Mouse (Mus musculus): ENCODE measurements around the gene Psmg1. TPM values are rescaled to one million over a fixed set of nuclear protein-coding genes. Genes with fewer than 3 reads are reported as not detected.
"Not testable (repeated sequence)": the region's sequence is repeated elsewhere in the genome, so short reads cannot be mapped to it uniquely, and the experiment has no call there.

Psmg1 gene
- polyA plus RNA-seq, 1 experiment from 2014 or later: 75.8 TPM

DNA sequence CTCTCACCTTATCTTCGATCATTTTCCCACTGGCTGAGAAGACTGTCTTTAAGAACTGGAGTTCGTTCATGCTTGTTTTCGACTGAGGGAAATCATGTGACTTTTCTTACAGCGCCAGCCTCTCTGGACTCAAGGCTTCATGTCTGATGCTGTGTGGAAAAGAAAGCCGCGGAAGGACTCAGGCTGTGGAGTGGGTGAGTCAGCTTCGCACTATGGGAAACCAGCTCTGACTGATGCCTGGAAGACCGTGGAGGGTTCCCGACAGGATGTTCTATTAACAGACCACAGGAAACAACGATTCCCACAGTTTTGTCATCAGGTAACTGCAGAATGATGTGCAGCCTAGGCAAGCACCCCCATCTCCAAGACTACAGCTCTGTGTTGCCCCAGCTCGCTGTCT lies 23.3 kb downstream of the Psmg1 start:
- no peaks in the 10 kb centered on the region for H3K36me3 ChIP-seq (ENCODE audit: control insufficient read depth, insufficient read depth)
- no peaks in the 10 kb centered on the region for H3K4me1 ChIP-seq (ENCODE audit: control insufficient read depth, insufficient read depth, low read length)
- no peak overlapping the region for H3K9ac ChIP-seq (ENCODE audit: low read length)
- no peak overlapping the region for H3K4me3 ChIP-seq (ENCODE audit: low read length)
- H3K4me2 ChIP-seq (ENCODE audit: low read depth, low read length): no peak overlapping the region
- no peaks in the 10 kb centered on the region for H3K27me3 ChIP-seq (ENCODE audit: control insufficient read depth, insufficient read depth, low read length)
- no peaks in the 10 kb centered on the region for H3K9me3 ChIP-seq (replicated peaks; ENCODE audit: control insufficient read depth, low read length)
- 59% methylated on average over 11 of the region's 11 CpGs for WGBS
- no peak overlapping the region for H3K27ac ChIP-seq (ENCODE audit: low read length)
- no peak for ATAC-seq (replicated peaks; ENCODE audit: extremely low read depth, insufficient read depth, low FRiP score)

DNA sequence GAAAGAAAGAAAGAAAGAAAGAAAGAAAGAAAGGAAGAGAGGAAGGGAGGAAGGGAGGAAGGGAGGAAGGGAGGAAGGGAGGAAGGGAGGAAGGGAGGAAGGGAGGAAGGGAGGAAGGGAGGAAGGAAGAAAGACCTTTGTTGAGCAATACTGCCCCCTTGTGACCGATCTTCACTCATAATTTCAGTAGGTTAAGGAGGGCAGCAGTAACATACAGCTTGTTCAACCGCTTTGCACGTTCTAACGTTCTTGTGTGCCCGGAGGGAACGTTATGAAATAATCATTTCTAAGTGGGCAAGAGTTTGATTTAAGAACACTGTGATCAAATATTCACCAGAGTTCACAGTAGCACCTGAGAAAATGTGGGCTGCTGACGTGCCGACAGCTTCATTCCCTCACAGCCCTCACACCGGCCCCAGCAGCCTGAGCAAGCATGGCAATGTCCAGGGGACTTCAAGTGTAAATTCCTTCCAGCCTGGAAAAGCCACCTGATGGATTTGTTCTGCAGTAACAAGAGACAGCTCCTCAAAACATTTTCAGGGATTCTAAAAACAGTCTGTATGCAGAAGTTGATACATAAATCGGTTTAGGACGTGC lies 26.2 kb downstream of the Psmg1 start:
- 29% methylated on average over 11 of the region's 11 CpGs for WGBS
- H3K27ac ChIP-seq (ENCODE audit: low read length): no peak overlapping the region
- H3K9ac ChIP-seq (ENCODE audit: low read length): no peak overlapping the region

DNA sequence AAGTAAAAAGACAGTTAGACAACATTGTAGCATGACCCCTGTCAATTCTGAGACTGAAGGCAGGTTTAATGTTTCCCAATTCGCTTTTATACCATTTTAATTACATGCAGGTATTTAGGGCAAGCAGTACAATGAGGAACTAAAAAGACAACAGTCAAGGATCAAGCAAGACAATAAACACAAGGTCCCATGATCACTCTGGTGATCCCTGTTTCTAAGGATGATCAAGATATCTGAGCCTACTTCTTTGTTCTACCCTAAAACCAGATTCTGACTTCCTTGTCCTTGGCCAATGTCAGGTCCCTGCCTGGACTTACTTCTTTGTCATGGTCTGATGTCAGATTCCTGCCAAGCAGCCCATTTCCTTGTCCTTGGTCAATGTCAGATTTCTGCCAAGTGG lies 29.3 kb downstream of the Psmg1 start:
- not testable (repeated sequence) for H3K4me1 ChIP-seq (ENCODE audit: control insufficient read depth, insufficient read depth, low read length); ATAC-seq (replicated peaks; ENCODE audit: extremely low read depth, insufficient read depth, low FRiP score); H3K9ac ChIP-seq (ENCODE audit: low read length); H3K4me3 ChIP-seq (ENCODE audit: low read length); H3K27ac ChIP-seq (ENCODE audit: low read length); H3K36me3 ChIP-seq (ENCODE audit: control insufficient read depth, insufficient read depth); H3K9me3 ChIP-seq (replicated peaks; ENCODE audit: control insufficient read depth, low read length); H3K4me2 ChIP-seq (ENCODE audit: low read depth, low read length); H3K27me3 ChIP-seq (ENCODE audit: control insufficient read depth, insufficient read depth, low read length)
- 77% methylated on average over 1 of the region's 1 CpGs for WGBS

More for the DNA sequence above, 26.2 kb downstream of the Psmg1 start:
- H3K9me3 ChIP-seq (replicated peaks; ENCODE audit: control insufficient read depth, low read length): no peaks in the 10 kb centered on the region
- H3K4me3 ChIP-seq (ENCODE audit: low read length): no peak overlapping the region
- peak overlapping the region; percentile 50; the same call in 1 of the 2 replicates for H3K4me2 ChIP-seq (ENCODE audit: low read depth, low read length)
- no peaks in the 10 kb centered on the region for H3K27me3 ChIP-seq (ENCODE audit: control insufficient read depth, insufficient read depth, low read length)
- ATAC-seq (replicated peaks; ENCODE audit: extremely low read depth, insufficient read depth, low FRiP score): no peak
- H3K4me1 ChIP-seq (ENCODE audit: control insufficient read depth, insufficient read depth, low read length): no peaks in the 10 kb centered on the region
- H3K36me3 ChIP-seq (ENCODE audit: control insufficient read depth, insufficient read depth): no peaks in the 10 kb centered on the region

DNA sequence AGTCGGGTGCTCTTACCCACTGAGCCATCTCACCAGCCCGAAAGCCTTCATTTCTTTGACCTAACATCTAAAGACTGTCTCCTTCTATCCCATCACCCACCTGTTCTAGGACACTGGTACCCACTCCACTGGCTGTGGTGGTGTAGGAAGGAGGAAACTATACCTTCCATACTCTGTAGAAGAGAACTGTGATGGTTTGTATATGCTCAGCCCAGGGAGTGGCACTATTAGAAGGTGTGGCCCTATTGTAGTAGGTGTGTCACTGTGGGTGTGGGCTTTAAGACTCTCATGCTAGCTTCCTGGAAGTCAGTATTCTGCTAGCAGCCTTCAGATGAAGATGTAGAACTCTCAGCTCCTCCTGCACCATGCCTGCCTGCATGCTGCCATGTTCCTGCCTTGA lies 30.1 kb downstream of the Psmg1 start:
- not testable (repeated sequence) for H3K9me3 ChIP-seq (replicated peaks; ENCODE audit: control insufficient read depth, low read length); H3K27ac ChIP-seq (ENCODE audit: low read length); H3K4me2 ChIP-seq (ENCODE audit: low read depth, low read length); H3K9ac ChIP-seq (ENCODE audit: low read length); ATAC-seq (replicated peaks; ENCODE audit: extremely low read depth, insufficient read depth, low FRiP score); H3K36me3 ChIP-seq (ENCODE audit: control insufficient read depth, insufficient read depth); H3K4me3 ChIP-seq (ENCODE audit: low read length); H3K27me3 ChIP-seq (ENCODE audit: control insufficient read depth, insufficient read depth, low read length); H3K4me1 ChIP-seq (ENCODE audit: control insufficient read depth, insufficient read depth, low read length)
- 80% methylated on average over 2 of the region's 2 CpGs for WGBS

DNA sequence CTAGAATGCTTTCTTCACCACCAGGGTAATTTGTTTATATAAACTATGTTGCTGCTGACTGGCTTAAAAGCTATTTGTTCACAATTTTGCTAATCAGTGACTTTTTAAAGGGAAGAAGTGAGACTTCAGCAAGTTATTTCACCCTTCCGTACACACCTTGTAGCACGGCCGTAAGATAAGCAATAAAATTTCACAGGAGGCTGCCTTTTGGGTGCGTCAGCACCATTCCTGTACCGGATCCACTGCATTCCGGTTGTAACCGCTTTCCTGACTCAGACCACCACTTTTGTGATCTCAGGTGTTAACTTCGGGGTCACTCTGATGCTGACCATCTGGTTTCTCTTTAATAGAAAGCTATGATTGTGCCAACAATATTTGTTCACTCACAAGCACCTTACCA lies 32.7 kb downstream of the Psmg1 start:
- no peaks in the 10 kb centered on the region for H3K9me3 ChIP-seq (replicated peaks; ENCODE audit: control insufficient read depth, low read length)
- no peak overlapping the region for H3K9ac ChIP-seq (ENCODE audit: low read length)
- H3K36me3 ChIP-seq (ENCODE audit: control insufficient read depth, insufficient read depth): no peaks in the 10 kb centered on the region
- no peaks in the 10 kb centered on the region for H3K27me3 ChIP-seq (ENCODE audit: control insufficient read depth, insufficient read depth, low read length)
- H3K4me1 ChIP-seq (ENCODE audit: control insufficient read depth, insufficient read depth, low read length): no peaks in the 10 kb centered on the region
- no peak for ATAC-seq (replicated peaks; ENCODE audit: extremely low read depth, insufficient read depth, low FRiP score)
- H3K4me2 ChIP-seq (ENCODE audit: low read depth, low read length): no peak overlapping the region
- WGBS: 79% methylated on average over 8 of the region's 8 CpGs
- H3K4me3 ChIP-seq (ENCODE audit: low read length): no peak overlapping the region
- H3K27ac ChIP-seq (ENCODE audit: low read length): no peak overlapping the region

DNA sequence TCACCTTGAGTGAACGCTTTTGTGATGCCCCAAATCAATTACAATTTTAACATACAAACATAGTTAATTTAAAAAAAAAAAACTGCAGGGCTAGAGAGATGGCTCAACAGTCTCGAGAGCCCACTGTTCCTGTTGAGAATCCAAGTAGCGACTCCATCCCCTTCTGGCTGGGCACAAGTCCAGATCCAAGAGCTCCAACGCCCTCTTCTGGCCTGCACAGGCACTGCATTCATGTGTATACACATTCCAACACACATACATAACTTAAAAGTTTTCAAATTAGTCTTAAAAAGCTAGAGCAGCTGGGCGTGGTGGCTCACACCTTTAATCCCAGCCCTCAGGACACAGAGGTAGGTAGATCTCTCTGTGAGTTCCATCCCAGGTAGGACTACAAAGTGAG lies 34.1 kb downstream of the Psmg1 start:
- no peaks in the 10 kb centered on the region for H3K27me3 ChIP-seq (ENCODE audit: control insufficient read depth, insufficient read depth, low read length)
- no peaks in the 10 kb centered on the region for H3K9me3 ChIP-seq (replicated peaks; ENCODE audit: control insufficient read depth, low read length)
- no peak for ATAC-seq (replicated peaks; ENCODE audit: extremely low read depth, insufficient read depth, low FRiP score)
- H3K27ac ChIP-seq (ENCODE audit: low read length): no peak overlapping the region
- no peaks in the 10 kb centered on the region for H3K36me3 ChIP-seq (ENCODE audit: control insufficient read depth, insufficient read depth)
- no peaks in the 10 kb centered on the region for H3K4me1 ChIP-seq (ENCODE audit: control insufficient read depth, insufficient read depth, low read length)
- no peak overlapping the region for H3K9ac ChIP-seq (ENCODE audit: low read length)
- no peak overlapping the region for H3K4me2 ChIP-seq (ENCODE audit: low read depth, low read length)
- no peak overlapping the region for H3K4me3 ChIP-seq (ENCODE audit: low read length)
- 58% methylated on average over 5 of the region's 5 CpGs for WGBS

DNA sequence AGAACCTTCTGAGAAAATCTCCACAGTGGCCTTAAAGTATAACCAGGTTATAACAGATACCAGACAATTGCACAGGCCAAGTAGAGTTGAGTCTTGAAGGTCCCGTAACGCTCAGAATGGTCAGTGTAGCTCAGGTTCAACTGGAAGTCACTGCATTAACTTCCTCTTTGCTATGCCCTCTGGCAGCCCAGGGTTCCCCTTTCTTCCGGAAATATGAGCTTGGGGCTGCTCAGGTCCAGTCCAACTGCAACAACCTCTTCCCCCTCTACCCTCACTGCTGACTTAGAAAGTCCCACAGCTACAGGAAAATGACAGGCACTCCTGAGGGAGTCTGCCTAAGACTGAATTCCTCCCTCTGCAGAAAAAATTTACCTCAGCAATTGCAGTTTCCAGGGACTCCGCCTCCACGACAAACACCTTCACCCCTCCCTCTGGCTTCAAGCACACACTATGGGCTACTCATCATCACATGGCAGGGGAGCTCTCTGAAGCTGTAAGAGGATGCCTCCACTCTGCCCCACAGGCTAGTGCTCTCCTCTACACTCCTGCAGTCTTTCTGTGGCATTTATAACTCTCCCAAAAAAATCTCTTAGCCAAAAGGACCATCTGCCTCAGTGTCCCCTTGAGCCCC lies 34.9 kb downstream of the Psmg1 start:
- Histone ChIP-seq H3K27me3 (ENCODE audit: control insufficient read depth, insufficient read depth, low read length) (no peaks in the 10 kb centered on the region), H3K36me3 (ENCODE audit: control insufficient read depth, insufficient read depth) (no peaks in the 10 kb centered on the region)
- ATAC-seq (replicated peaks; ENCODE audit: extremely low read depth, insufficient read depth, low FRiP score): no peak

DNA sequence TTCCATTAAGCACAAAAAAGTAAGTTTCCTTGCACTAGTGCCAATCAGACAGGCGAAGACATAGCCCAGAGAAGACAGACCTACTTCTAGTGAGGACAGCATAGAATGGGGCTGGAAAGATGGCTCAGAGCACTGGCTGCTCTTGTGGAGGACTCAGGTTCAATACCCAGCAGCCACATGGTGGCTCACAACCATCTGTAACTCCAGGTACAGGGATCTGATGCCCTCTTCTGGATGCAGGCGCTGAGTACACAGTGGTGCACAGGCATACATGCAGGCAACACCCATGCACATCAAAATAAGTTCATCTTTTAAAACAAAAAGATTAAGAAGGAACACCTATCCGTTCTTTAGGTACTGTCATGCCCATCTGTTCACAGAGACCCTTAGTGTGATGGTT lies 36.4 kb downstream of the Psmg1 start:
- ATAC-seq (replicated peaks; ENCODE audit: extremely low read depth, insufficient read depth, low FRiP score): no peak
- WGBS: 78% methylated on average over 3 of the region's 3 CpGs
- H3K36me3 ChIP-seq (ENCODE audit: control insufficient read depth, insufficient read depth): no peaks in the 10 kb centered on the region
- no peak overlapping the region for H3K9ac ChIP-seq (ENCODE audit: low read length)
- H3K27ac ChIP-seq (ENCODE audit: low read length): no peak overlapping the region
- H3K4me3 ChIP-seq (ENCODE audit: low read length): no peak overlapping the region
- no peaks in the 10 kb centered on the region for H3K4me1 ChIP-seq (ENCODE audit: control insufficient read depth, insufficient read depth, low read length)
- H3K27me3 ChIP-seq (ENCODE audit: control insufficient read depth, insufficient read depth, low read length): no peaks in the 10 kb centered on the region
- H3K4me2 ChIP-seq (ENCODE audit: low read depth, low read length): no peak overlapping the region
- no peaks in the 10 kb centered on the region for H3K9me3 ChIP-seq (replicated peaks; ENCODE audit: control insufficient read depth, low read length)

More for the DNA sequence above, 34.9 kb downstream of the Psmg1 start:
- no peak overlapping the region for H3K4me2 ChIP-seq (ENCODE audit: low read depth, low read length)
- H3K4me3 ChIP-seq (ENCODE audit: low read length): no peak overlapping the region
- no peaks in the 10 kb centered on the region for H3K9me3 ChIP-seq (replicated peaks; ENCODE audit: control insufficient read depth, low read length)
- H3K9ac ChIP-seq (ENCODE audit: low read length): no peak overlapping the region
- 76% methylated on average over 5 of the region's 5 CpGs for WGBS
- H3K27ac ChIP-seq (ENCODE audit: low read length): no peak overlapping the region
- no peaks in the 10 kb centered on the region for H3K4me1 ChIP-seq (ENCODE audit: control insufficient read depth, insufficient read depth, low read length)

DNA sequence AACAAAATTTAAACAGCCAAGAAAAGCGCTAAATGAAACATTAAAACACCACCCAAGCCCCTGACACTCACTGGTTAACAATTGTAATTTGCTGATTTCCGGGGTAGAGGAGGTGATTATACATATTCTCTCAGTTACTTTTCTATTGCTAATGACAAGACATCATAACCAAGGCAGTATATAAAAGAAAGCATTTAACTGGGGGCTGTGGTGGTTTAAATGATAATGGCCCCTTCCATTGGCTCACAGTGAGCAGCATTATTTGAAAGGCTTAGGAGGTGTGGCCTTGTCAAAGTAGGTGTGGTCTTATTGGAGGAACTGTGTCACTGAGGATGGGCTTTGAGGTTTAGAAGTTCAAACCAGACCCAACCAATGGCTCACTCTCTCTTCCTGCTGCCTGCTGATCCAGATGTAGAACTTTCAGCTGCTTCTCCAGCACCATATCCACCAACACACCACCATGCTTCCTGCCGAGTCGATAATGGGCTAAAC lies 37.6 kb downstream of the Psmg1 start:
- Histone ChIP-seq H3K4me2 (ENCODE audit: low read depth, low read length) (no peak overlapping the region), H3K27me3 (ENCODE audit: control insufficient read depth, insufficient read depth, low read length) (no peaks in the 10 kb centered on the region), H3K27ac (ENCODE audit: low read length) (no peak overlapping the region), H3K9me3 (replicated peaks; ENCODE audit: control insufficient read depth, low read length) (no peaks in the 10 kb centered on the region), H3K9ac (ENCODE audit: low read length) (no peak overlapping the region), H3K4me3 (ENCODE audit: low read length) (no peak overlapping the region), H3K4me1 (ENCODE audit: control insufficient read depth, insufficient read depth, low read length) (no peaks in the 10 kb centered on the region), H3K36me3 (ENCODE audit: control insufficient read depth, insufficient read depth) (no peaks in the 10 kb centered on the region)
- no peak for ATAC-seq (replicated peaks; ENCODE audit: extremely low read depth, insufficient read depth, low FRiP score)
- WGBS: 83% methylated on average over 4 of the region's 4 CpGs

Data from heart, embryonic 16.5 days (tissue).